Mouse (Mus musculus): ENCODE data around the gene Vmn2r37. TPM values are rescaled to one million over a fixed set of nuclear protein-coding genes. Genes with fewer than 3 reads are reported as not detected.
"Not testable (repeated sequence)": the region's sequence is repeated elsewhere in the genome, so short reads cannot be mapped to it uniquely, and the experiment has no call there.

Vmn2r37 gene
- not detected in 2 replicates for polyA plus RNA-seq (2014; fragmentation: Nextera tagmentation; extraction: Ambion mirVana)

GRCm38 (mm10) chr7:9223553-9223952, at the start of gene Vmn2r37:
Vmn2r37 (minus strand) TSS chr7:9223653.
- H3K9ac ChIP-seq (ENCODE audit: low read depth, low read length); H3K27me3 ChIP-seq (ENCODE audit: control insufficient read depth, insufficient read depth, low read length); H3K4me1 ChIP-seq (ENCODE audit: control insufficient read depth, insufficient read depth, low read length); H3K4me3 ChIP-seq (ENCODE audit: low read depth, low read length); H3K9me3 ChIP-seq (replicated peaks; ENCODE audit: control insufficient read depth, low read length); H3K36me3 ChIP-seq (ENCODE audit: control insufficient read depth, insufficient read depth, low read length); H3K4me2 ChIP-seq; H3K27ac ChIP-seq (ENCODE audit: low read depth, low read length); ATAC-seq (replicated peaks; ENCODE audit: insufficient number of reproducible peaks, low FRiP score, low TSS enrichment): not testable (repeated sequence)
- 44% methylated on average over 1 of the region's 2 CpGs for WGBS (ENCODE audit: insufficient replicate concordance)

Other genes starting within 250 kb of the Vmn2r37 start
- gene Vmn2r39, start 192.9 kb downstream of the Vmn2r37 start, polyA plus RNA-seq (2014; fragmentation: Nextera tagmentation; extraction: Ambion mirVana) = not detected in 2 replicates
- not detected in 2 replicates for gene Vmn2r38, start 125.8 kb downstream of the Vmn2r37 start, polyA plus RNA-seq (2014; fragmentation: Nextera tagmentation; extraction: Ambion mirVana)